Mouse (Mus musculus): ENCODE results near the gene Dnajc4. TPM values are rescaled to one million over a fixed set of nuclear protein-coding genes. Genes with fewer than 3 reads are reported as not detected.
A peak's percentile ranks its signal among the peaks of the same experiment; 100 is the strongest.

Dnajc4 gene
- total RNA-seq (2021) = 10 to 100 TPM; 28.2 to 28.9 TPM
- long read RNA-seq, experiment 1, partial matches to known transcripts = 3 of 12 reads
- long read RNA-seq, experiment 1, other reads (novel, unspliced or antisense) = 6 of 12 reads
- long read RNA-seq, experiment 2, partial matches to known transcripts = 6 of 12 reads
- long read RNA-seq, experiment 2, other reads (novel, unspliced or antisense) = 4 of 12 reads

DNA sequence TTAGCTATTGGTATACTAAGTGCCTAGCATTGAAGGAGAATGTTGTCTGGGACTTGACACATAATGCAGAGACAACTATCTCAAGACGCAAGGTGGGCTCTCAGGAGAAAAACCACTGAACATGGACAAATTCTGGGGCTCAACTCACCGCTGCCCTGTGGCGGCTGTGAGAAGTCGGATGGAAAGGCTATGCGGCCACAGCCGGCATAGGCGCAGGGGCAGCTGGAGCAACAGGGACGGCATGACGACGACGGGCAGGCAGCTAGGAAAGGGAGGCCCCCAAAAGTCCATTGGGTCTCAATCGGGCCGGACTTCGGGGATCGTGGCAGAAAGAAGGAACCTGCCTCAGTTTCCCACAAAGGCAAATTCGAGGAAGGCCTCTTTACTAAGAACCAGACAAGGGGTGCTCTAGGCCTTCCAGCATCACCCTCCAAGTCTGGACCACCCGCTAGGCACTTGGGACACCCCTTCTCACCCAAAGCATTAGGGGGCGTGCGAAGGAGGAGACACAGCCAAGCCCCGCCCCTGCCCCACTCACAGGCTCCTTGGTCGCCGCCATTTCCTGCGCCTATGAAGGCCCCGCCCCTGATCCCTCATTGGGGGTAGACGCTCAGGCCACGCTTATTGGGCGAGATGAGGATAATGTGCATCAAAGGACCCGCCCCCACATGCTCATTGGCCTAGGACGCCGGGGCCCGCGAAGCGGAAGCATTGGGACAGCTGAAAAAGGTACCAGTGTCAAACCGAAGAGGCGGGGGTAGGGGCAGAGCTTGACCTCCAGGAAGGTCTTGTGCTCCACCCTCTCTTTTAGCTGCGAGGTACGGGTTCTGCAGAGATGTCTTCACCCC, at the start of gene Dnajc4:
Dnajc4 (minus strand) TSS at position 562 of the 848 bp plus-strand sequence.
- Histone ChIP-seq H3K4me3 (peak within 1 kb of the TSS; percentile 73), H3K27ac (peak within 1 kb of the TSS; percentile 86)
- intact Hi-C loops (cut with DNase I) = no loop called here
- DNase-seq (ENCODE audit: extremely low spot score in 1 of 2, low spot score in 2 of 2) = peak; percentile 91 to 95
- TF ChIP-seq CTCF (IDR thresholded peaks at IDR 0.05) = no peak; the same call in 1 of the 2 replicates

DNA sequence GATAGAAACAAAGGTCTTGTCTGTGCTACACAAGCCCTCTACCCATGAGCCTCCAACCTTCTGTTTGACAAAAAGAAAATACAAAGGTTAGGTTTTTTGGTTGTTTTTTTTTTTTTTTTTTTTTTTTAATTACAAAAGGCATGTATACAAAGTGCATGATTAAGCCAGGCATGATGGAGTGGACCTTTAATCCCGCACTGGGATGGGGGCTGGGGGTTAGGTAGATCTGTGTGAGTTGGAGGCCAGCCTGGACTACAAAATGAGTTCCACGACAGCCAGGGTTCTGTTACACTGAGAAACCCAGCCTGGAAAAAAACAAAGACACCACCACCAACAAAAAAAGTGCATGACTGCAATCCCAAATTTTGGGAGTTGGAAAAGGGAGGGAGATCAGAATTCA, 48.8 kb upstream of the Dnajc4 start:
- no peak for DNase-seq (ENCODE audit: extremely low spot score in 1 of 2, low spot score in 2 of 2)
- intact Hi-C loops (cut with DNase I) = no loop called here
- no peak for TF ChIP-seq CTCF (IDR thresholded peaks at IDR 0.05)
- H3K27ac ChIP-seq = no peak overlapping the region; the same call in 1 of the 2 replicates
- no peak overlapping the region for H3K4me3 ChIP-seq

DNA sequence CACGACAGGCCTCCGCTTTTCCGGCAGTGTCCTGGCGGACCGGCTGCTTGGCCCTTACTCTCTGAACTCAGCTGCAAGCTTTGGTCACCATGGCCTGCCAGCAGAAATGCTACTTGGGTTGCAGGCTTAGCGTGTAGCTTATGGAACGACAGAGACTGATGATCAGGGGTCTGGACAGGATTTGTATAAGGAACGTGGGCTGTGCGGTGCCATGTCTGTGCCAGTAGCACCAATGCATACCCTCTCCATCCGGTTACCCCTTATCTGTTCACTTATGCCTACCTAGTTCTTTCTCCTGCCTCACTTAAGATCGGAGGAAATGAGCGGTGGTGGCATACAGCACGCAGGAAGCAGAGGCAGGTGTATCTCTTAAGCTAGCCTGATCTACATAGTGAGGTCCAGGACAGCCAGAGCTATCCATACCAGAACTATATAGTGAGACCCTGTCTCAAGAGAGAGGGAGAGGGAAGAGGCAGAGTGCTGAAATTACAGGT, 48.3 kb upstream of the Dnajc4 start:
- intact Hi-C loops (cut with DNase I) = no loop called here
- TF ChIP-seq CTCF (IDR thresholded peaks at IDR 0.05) = no peak
- H3K27ac ChIP-seq = peak overlapping the region; percentile 98
- peak overlapping the region; percentile 60 for H3K4me3 ChIP-seq
- DNase-seq (ENCODE audit: extremely low spot score in 1 of 2, low spot score in 2 of 2) = no peak

DNA sequence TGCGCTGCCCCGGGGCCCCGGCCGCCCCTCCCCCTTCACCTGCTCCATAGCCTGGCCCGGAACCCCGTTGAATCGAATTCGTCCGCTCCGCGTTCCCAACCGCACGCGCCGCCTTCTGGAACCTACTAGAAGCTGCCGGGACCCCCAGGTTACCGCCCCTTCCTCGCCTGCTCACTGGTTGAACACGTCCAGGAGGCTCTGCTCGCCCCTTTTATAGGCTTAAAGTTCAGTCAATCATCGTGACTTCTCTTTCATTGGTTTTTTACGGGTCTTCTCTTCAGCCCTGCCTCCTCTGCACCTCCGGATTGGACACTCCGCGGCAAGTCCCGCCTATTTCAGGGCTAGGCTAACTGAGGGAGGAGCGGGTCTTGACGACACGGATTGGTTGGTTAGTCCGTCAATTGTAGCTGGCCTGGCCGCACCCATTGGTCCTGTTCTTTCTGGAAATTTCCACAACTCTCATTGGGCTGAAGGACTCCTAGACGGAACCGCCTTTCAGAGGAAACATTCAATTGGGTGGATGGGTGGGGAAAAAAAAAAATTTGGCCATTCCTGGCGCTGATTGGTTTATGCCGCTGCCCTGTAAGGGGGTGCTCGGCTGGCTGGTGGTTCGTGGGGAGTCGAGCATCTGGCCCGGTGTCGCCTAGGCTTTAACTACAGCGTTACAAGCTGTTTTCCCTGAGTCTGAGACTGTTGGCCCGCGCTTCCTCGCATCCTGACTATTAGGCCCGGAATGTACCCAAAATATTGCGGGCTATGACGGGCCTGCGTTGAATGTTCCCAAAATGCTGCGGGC, 47.7 kb upstream of the Dnajc4 start, which contains the start of gene Stip1:
Stip1 (minus strand) TSS at position 127 of the 796 bp plus-strand sequence.
- peak; percentile 40 for TF ChIP-seq CTCF (IDR thresholded peaks at IDR 0.05)
- peak; percentile 97 to 99 for DNase-seq (ENCODE audit: extremely low spot score in 1 of 2, low spot score in 2 of 2)
- intact Hi-C loops (cut with DNase I) = loop anchor here (5.0 kb wide), 1 partner anchor 118 kb away; the partner anchor contains the start of gene Esrra
- peak within 1 kb of the TSS; percentile 98 for H3K27ac ChIP-seq
- H3K4me3 ChIP-seq = peak within 1 kb of the TSS; percentile 88

DNA sequence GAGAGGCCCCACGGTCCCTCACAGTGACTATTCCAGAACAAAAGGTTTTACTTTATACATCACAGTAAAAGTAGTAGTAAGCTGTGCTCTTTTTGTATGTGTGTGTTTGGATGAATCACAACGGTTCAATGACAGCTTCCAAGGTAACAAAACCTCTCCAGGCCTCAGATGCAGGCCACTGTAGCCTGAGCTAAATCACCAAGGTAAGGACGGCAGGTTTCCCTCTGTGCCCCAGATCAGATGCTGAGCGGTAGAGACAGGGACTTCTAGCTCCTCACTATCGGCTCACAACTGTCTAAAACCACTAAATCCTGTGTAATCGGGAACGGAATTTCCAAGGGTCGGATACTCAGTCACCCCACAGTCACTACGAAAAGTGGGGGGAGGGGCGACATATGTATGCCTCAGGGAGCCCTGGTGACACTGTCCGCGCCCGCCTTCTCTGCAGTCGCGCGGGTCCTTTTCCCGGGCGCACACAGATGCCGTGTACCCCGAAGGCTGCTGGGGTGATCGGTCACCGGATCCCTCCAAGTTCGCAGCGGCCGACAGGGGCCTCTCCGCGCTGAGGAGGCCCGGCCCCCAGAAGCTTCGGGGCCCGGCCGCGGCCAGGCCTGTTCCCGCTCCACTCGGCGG, 46.8 kb upstream of the Dnajc4 start:
- Histone ChIP-seq H3K27ac (peak overlapping the region; percentile 75), H3K4me3 (peak overlapping the region; percentile 88)
- TF ChIP-seq CTCF (IDR thresholded peaks at IDR 0.05) = no peak
- peak in 1 of 2 experiments; percentile 50 for DNase-seq (ENCODE audit: extremely low spot score in 1 of 2, low spot score in 2 of 2)
- intact Hi-C loops (cut with DNase I) = loop anchor here (5.0 kb wide), 1 partner anchor 117 kb away; the partner anchor contains the start of gene Esrra

DNA sequence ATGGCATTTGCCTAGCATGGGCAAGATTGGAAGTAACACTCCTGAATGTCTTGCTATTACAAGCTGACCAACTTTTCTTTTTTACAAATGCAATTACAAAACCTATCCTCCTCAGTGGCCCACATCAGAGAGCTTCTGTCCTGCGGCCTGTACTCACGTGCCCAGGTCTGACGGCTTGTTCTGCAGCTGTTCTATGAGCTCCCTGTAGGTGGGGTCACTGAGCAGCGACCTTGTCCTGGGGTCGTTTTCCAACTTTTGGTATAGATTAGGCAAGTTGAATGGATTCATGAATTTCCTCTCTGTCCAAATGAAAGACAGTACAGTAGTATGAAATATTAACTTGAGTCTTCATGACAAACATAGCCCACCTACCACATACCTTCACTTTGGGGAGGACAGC, 41.6 kb upstream of the Dnajc4 start:
- Histone ChIP-seq H3K4me3 (no peak overlapping the region), H3K27ac (no peak overlapping the region)
- no peak; the same call in 1 of the 2 replicates for TF ChIP-seq CTCF (IDR thresholded peaks at IDR 0.05)
- DNase-seq (ENCODE audit: extremely low spot score in 1 of 2, low spot score in 2 of 2) = no peak
- intact Hi-C loops (cut with DNase I) = no loop called here

DNA sequence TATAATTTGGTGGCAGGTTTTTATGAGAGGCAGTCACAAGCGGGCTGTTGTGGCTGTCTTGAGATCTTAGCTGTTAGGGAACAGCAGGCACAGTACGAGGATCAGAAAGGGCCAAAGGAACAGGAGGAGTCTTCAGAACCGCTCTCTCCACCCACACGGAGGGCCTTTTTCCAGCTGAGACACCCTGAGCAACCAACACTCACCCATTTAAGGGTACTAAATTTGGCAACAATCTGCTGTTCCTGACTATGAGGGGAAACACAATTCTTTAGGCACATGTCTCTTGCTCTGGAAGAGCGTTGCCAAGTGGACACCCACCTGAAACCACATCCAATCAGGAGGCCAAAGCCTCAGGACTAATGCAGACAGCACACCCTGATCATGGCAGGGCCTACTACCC, 37.2 kb upstream of the Dnajc4 start:
- no peak for TF ChIP-seq CTCF (IDR thresholded peaks at IDR 0.05)
- intact Hi-C loops (cut with DNase I) = no loop called here
- H3K27ac ChIP-seq = peak overlapping the region; percentile 40
- H3K4me3 ChIP-seq = no peak overlapping the region
- DNase-seq (ENCODE audit: extremely low spot score in 1 of 2, low spot score in 2 of 2) = peak; percentile 30 to 63

DNA sequence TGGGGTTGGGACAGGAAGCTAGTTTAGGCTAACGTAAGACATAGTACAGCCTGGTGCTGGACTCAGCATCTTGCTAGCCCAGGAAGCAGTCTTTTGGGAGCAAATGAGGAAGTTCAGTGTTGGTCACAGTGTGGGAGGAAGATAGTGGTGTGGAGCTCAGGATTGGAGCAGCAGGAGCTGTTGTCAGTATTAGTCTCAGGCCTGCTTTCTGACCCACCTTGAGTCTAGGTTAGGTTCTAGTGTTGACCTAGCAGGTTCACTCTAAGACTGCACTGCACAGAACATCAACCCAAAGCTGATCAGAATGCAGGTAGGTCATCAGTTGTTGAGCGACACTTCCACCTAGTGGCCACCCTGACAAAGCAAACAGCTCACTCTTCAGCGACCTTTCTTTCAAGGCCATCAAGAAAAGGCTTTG, 27.9 kb upstream of the Dnajc4 start:
- Histone ChIP-seq H3K4me3 (no peak overlapping the region), H3K27ac (no peak overlapping the region)
- peak; percentile 69 for TF ChIP-seq CTCF (IDR thresholded peaks at IDR 0.05)
- intact Hi-C loops (cut with DNase I) = loop anchor here (1.0 kb wide), 1 partner anchor 96 kb away; no protein-coding TSS in a partner anchor
- DNase-seq (ENCODE audit: extremely low spot score in 1 of 2, low spot score in 2 of 2) = no peak

DNA sequence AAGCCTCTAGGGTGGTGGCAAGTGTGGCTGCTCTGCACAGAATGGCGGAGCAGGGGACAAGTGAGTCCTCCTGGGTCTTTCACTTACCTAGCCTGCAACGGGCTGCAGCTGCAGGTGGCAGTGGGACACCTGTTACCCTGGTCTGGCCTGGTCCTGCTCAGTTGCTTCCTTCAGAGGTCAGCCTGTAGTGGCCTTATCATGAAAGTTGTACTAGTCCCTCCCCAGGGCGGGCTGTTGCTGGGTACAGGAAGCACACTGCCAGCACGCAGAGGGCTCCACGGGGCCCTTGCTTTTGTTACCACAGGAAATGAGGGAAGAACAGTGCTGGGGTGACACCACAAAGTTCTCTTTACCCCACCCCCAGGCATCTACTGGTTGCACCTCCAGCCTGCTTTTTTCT, 26.8 kb upstream of the Dnajc4 start, which contains the start of gene Fermt3:
Fermt3 (minus strand) TSS at position 279 of the 400 bp plus-strand sequence.
- intact Hi-C loops (cut with DNase I) = loop anchor here (2.0 kb wide), 1 partner anchor 22 kb away; the partner anchor contains the start of genes Nudt22 and Trpt1
- TF ChIP-seq CTCF (IDR thresholded peaks at IDR 0.05) = no peak
- DNase-seq (ENCODE audit: extremely low spot score in 1 of 2, low spot score in 2 of 2) = no peak
- Histone ChIP-seq H3K4me3 (no peak within 1 kb of the TSS), H3K27ac (no peak within 1 kb of the TSS; the same call in 1 of the 2 replicates)

DNA sequence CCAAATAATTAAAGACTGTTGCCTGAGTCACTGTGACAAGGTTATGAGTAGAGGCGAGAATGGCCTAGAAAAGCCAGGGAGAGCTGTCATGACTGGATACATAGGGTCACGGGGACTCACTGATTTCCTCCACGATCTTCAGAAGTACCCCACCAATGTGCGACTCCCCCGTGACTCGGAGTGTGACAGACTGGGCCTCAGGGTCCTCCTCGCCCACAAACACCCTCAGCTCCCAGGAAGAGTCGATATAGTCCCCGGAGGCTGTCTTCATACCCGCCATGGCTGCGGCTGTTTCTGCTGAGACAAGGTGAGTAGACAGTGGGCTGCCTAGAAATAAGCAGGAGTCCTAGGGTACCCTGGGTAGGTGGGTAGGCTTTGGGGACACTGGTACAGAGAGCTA, 26.2 kb upstream of the Dnajc4 start:
- TF ChIP-seq CTCF (IDR thresholded peaks at IDR 0.05) = no peak
- intact Hi-C loops (cut with DNase I) = loop anchor here (2.0 kb wide), 1 partner anchor 22 kb away; the partner anchor contains the start of genes Nudt22 and Trpt1
- Histone ChIP-seq H3K27ac (no peak overlapping the region; the same call in 1 of the 2 replicates), H3K4me3 (no peak overlapping the region)
- DNase-seq (ENCODE audit: extremely low spot score in 1 of 2, low spot score in 2 of 2) = no peak

Measured in left cerebral cortex, adult 2 months (tissue).